Mouse (Mus musculus) testis, adult 2 months (tissue): ENCODE data around the gene Kank1.

Experiments
- CTCF ChIP-seq: fragments of 200-500 bp; IDR thresholded peaks from 2 replicates; pipeline ENCODE4 v1.5.1; 2012; ENCODE audit warnings: low read depth, mild to moderate bottlenecking, inconsistent platforms, low read length, moderate library complexity; ENCODE audit not compliant: control insufficient read depth, insufficient read depth, insufficient replicate concordance
- POLR2A ChIP-seq: fragments of 200-500 bp; IDR thresholded peaks from 2 replicates; pipeline ENCODE4 v1.6.1; 2012; ENCODE audit warnings: low read depth, mild to moderate bottlenecking, inconsistent platforms, low read length, moderate library complexity; ENCODE audit not compliant: control insufficient read depth

DNA sequence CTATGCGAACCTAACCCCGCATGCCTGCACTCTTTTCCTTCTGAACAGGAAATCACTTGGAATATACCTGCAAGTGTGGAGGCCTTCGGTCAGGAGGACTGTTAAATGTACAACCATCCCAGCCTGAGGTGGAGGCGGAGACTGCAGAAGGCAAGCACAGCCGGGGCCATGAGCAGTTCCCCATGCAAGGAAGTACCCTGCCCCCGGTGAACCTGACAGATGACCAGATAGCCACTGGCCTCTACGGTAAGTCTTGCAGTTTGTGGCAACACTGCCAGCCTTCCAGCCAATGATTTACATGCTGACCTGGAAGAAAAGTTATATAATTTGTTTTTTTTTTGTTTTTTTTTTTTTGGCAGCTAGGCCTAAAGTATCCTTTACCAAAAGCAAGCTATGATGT lies 185.3 kb downstream of the Kank1 start:
- TF ChIP-seq CTCF, result no peak
- TF ChIP-seq POLR2A, result no peak
